Mouse (Mus musculus) layer of hippocampus, adult 8-10 months (tissue): ENCODE results near the gene Slc9a8. TPM values are rescaled to one million over a fixed set of nuclear protein-coding genes. Genes with fewer than 3 reads are reported as not detected.

Experiments
- DNase-seq, 2 experiments: peaks; one replicate each; pipeline ENCODE4 v3.0.0; 2022; ENCODE audit warnings: low spot score in 2 of 2
- total RNA-seq, 4 experiments: library from RNA; stranded (reverse); gene quantifications; 2 replicates each; pipeline ENCODE4 v1.2.4; 2022

Gene Slc9a8
- total RNA-seq, 4 experiments from 2014 or later: 31.5 to 39.0 (median 35.7) TPM

DNA sequence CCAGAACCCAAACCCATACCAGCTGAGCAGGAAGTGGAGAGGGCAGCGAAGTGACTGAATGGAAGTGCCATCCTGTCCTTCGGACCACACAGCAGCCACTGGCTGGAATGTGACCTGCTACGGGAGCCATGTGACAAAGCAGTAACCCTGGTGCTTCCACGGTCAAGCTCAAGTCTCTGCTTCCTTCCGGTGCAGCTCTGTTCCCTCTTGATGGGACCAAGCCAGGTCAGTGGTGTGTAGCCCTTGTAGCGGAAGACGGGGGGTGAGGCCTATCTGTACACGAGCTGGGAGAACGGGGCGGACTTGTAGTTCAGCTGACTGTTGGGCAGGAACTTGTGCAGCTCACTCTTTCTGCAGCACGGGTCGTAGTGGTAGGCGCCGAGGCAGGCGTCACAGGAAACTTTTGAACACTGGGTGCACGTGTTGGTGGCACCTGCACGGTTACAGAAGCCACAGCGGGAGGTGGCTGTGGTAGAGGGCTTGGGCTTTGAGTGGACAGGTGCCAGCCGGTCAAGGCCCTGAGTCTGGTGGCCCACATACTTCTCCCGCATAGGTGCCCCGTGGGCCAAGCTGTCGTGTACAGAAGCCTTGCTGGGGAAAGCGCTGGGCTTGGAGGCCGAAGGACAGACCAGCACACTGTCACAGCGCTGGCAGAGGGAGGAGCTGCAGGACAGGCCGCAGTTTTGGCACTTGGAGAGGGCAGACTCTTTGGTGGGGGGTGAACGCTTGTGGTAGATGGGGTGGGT lies 61.7 kb downstream of the Slc9a8 start:
- no peak for DNase-seq

DNA sequence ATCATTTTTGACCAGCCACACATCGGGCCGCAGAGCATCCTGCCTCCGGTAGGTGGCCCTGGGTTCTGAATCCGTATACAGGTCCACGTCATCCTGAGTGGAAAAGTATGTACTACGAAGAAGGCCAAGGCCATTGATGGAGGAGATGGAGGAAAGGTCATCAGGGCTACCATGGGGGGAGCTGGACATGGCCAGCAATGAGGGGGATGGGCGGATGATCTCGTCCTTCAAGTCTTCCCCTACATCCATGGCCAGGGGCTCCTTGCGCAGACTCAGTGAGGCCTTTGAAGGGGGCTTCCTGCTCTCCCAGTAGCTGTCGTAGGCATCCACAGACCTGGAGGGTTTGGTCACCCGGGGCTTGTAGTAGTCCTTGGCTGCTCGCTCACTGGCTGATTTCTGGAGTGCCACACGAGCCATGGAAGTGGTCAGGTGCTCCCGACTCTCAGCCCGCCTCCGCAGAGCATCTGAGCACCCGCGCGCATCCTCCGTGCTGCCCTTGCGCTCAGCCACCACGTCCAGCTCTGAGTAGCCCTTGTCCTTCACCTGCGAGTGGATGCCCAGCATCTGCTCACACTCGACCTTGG lies 62.4 kb downstream of the Slc9a8 start:
- DNase-seq: no peak

DNA sequence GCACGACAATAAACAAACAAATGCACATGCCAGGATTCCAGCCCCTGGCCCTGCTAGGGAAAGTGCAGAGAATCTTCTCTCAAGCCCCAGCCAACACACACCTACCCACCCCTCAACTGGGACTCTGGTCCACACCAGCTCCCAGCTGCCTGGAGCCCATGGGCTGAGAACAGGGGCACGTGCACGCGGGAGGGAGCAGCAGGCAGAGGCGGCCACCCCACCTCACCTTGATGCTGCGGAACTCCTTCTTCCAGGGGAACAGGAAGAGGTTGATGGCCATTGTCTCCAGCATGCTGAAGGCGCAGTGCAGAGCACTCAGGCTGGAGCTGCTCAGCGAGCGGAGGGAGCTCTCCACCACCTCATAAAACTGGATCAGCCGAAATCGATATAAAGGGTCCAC lies 63.4 kb downstream of the Slc9a8 start:
- DNase-seq: no peak

DNA sequence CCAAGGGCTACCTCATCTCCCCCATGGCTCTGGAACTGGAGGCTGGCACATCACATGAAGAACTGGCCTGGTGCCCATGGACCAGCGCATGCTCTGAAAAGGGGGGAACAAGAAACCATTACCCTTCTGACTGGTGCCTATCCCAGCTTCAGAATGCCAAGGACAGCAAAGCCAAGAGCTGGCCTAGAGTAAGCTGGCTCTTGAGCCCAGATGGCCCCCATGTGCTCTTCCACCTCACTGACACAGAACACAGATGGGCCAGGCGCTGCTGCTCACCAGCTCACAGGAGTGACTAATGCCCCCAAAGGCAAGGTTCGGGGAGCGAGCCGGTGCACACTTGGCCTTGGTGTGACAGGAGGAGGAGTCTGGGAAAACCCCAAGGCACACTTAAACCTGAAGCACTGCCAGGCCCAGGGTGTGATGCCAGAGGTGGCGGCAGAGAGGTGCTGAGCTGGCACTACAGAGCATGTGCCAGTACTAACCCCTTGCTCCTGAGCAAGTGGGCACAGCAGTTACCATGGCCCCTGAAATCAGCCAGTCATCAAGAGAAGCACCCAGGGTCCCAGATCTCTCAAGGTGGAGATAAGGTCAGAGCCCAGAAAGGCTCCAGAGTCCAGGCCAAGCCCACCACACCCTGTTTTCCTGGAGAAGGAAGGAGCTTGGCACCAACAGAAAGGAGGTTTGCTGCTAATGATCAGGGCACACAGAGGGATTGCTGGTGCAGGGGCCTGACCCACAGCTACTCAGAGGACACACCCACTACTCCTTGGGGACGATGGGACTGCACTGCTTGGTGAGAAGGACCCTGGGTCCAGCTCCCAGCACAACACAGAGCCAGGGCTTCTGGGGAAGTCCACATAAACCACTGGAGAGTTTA lies 64.2 kb downstream of the Slc9a8 start:
- DNase-seq: no peak

DNA sequence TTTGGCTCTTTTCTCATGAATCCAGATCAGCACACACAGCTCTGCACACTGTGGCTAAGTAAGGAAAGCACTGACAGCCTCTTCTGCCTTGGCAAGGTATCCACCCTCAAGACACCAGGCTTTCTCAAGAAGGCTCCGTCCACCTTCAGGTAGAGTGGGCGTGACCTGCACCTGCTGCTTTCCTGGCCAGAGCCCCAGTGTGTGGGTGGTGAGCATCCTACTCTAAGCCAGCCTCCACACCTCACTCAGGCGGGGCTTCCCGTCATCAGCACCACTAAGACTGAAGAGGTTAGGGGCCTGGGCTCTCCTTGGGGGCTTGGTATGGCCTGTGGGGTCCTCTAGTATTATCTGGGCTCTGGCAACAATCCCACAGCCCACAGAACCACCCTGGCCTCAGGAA lies 65.1 kb downstream of the Slc9a8 start:
- DNase-seq: no peak

DNA sequence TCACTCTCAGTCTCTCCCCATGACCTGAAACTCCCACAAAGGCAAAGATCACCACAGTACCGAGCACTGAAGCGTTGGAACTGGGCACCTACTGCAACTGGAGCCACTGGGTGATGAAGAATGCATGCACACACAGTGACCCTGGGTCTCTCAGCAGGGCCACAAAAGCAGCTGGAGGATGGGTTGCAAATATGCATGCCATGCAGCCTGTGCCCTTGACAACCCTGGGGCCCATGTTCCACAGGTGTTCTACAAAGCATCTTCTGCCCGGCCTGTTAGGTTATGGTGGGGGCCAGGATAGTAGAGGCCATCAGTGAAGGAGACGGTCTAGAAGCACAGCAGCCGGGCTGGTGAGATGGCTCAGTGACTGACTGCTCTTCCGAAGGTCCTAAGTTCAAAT lies 66.0 kb downstream of the Slc9a8 start:
- no peak for DNase-seq

DNA sequence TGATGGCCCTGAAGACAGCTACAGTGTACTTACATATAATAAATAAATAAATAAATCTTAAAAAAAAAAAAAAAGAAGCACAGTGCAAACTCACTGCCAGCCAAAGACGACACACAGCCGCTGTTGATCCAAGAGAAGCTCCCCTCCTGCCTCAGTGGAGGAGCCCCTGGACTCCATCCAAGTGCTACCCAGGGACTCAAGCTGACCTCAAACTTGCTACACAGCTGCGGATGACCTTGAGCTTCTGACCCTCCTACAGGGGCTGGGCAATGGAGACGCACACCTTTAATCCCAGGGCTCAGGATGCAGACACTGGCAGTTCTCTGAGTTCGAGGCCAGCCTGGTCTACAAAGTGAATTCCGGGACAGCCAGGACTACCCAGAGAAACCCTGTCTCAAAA lies 66.5 kb downstream of the Slc9a8 start:
- DNase-seq: no peak

DNA sequence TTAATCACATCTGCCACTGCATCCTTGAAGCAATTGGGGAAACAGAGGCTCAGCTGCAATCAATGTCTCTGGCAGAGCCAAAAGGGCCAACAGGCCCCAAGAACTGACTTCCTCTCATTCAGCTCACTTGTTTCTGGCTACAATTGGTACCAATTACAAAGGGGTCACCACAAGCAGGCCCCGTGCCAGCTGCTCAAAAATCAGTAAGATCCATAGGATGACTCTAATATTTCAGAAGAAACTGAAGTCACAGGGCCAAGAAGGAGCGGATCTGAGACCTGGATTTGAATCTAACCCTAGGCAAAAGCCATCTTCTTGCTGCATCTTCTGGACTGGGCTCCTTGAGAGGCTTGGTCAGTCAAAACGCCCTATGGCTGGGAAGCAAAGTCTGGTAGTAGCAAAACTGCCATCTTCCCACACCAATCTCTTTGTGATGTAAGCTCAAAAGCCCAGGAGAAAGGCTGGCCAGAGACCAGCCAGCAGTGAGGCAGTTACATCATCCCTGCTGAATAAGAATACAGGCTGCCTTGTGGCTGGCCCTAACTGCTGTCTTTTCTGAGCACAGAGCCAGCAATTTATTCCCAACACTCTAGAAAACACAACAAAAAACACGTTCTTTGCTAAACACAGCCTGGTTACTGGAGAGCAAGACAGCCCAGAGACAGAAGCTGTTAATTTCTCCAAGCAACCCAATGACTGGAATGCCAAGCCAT lies 69.5 kb downstream of the Slc9a8 start:
- peak; percentile 78 to 86 for DNase-seq

DNA sequence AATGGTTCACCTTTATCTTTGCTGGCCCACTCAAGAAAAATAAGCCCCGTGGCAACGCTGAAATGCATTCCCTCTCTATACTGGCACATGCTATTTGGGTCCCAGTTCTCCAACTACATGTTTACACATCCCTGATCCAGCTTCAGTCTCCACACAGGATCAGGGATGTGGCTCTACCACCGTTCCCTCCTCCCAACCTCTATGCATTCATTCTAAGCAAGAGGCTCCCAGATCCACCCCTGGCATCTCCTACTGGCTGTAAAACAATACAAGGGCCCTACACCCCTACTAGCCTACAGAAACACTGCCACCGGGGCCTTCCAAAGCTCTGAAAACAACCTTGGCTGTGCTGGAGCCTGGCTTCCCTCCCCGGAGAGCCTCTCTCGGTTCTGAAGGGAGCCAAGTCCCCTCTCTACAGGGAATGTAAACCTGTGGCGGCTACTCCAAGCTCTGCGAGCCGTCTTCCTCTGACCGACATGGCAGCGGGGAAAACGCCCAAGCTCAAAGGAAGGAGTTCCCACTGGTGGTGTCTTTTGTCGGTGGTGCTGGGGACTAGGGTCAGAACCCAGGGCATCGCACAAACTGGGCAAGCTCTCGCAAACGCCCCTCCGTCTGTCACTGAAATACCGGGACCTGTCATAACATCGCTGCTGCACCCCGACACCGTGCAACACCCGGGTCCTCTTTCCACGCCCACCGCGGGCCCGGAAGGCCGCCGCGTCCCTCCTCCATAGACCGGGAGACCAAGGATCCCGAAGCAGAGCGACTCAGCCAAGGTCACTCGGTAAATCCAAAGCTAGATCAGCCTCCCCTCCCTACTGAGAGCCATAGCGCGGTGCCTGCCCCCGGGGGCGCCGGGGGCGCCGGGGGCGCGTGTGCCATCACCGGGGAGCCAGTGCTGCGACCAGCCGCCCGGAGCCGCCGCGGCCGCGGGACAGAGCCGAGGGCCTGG lies 70.5 kb downstream of the Slc9a8 start, which contains the start of gene Rnf114:
Gene Rnf114 (plus strand): TSS at position 889 of the 952 bp plus-strand sequence.
- no peak for DNase-seq

DNA sequence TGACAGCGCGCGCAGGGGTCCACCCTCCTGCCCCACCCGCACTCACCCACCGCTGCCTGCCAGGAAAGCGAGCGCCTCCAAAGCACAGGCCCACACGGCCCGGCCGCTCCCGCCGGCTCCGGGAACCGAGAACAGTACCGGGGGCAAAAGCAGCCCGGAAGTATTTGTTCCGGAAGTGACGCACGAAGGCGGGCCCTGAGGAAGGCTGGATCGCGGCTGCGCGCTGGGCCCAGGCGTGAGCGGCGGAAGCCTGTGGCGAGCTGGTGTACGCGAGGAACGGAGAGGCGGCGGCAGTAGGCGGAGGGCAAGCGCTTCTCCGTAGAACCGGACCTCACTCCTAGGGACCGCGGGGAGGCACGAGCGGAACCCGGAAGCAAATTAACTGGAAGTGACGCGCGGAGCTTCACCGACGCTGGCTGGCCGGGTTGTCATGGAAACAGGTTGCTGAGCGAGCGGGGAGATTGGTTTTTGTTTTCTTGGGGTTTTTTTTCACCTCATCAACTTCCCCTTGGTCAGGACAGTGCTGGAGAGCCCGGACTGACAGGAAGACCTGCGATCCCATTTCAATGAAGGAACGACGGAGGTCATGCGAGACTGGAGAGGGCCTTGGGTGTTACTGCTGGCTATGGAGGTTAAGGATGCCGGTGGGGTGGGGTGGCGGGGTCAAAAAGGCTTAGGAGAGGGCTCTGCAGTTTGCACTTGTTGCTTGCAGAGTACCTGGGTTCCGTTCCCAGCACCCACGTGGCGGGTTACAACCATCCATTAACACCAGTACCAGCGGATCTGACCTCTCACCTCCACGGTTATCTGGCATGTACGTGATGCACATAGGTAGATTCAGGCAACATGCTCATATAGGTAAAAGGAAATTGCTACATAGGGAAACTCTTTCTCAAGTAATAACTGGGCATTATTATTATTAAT lies 71.5 kb downstream of the Slc9a8 start, which contains the start of gene Spata2:
Gene Spata2 (minus strand): TSS at position 175 of the 924 bp plus-strand sequence.
- peak; percentile 90 to 94 for DNase-seq

DNA sequence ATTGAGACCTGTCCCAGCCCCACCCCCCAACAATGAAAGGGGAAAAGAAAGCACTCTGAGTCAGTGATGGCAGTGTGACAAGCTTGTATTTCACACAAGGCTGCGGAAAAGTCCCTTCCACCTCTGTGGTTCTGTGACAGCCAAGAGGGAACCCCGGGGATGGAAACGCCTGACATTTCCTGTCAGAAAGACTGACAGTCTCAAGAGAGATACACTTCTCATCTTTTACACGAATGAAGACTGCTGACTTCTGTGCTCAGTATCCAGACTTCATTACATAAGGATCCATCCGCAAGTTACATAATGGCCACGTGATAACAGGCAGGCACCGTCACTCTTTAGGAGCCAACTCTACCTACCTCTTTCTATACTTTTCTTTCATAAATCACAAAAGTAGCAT lies 74.9 kb downstream of the Slc9a8 start:
- no peak for DNase-seq

DNA sequence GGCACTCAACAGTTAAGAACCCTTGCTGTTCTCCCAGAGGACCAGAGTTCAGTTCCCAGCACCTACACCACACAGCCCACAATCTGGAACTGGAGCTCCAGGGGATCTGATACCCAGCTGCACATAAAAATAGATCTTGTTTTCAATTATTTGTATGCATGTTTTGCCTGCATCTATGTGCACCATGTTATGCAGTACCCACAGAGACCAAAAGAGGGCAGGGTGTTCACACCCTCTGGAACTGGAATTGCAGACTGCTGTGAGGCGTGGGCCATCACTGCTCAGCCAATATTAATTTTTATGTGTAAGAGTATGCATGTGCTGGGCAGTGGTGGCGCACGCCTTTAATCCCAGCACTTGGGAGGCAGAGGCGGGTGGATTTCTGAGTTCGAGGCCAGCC lies 75.8 kb downstream of the Slc9a8 start:
- DNase-seq: no peak

DNA sequence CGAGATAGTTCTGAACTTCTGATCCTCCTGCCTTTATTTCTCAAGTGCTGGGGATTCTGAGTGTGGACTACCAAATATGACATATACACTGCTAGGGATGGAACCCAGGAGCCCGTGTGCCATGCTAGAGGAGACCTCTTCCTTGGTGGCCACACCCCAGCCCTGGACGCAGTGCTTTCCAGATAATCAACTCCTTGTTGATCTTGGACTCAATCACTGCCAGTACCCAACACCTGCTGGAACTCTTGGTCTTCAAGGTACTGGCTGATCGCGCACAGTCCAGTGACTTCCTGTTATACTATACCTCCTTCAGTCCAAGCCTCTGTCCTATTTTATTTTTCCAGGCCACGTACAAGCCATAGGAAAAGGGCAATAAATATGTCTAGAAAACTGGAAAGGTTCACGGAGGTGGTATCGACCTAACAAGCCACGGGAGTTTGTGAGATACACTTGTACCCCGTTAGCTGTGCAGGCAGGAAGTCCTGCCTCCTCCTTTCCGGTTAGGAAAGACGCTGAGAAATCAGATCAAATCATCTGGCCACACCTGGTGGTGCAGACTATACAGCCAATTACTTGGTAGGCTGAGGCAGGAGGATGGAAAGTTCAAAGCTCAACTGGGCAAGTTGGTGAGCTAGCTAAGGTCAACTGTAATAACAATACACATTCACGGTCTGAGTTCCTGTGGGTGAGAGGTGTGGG lies 81.2 kb downstream of the Slc9a8 start:
- DNase-seq: no peak

DNA sequence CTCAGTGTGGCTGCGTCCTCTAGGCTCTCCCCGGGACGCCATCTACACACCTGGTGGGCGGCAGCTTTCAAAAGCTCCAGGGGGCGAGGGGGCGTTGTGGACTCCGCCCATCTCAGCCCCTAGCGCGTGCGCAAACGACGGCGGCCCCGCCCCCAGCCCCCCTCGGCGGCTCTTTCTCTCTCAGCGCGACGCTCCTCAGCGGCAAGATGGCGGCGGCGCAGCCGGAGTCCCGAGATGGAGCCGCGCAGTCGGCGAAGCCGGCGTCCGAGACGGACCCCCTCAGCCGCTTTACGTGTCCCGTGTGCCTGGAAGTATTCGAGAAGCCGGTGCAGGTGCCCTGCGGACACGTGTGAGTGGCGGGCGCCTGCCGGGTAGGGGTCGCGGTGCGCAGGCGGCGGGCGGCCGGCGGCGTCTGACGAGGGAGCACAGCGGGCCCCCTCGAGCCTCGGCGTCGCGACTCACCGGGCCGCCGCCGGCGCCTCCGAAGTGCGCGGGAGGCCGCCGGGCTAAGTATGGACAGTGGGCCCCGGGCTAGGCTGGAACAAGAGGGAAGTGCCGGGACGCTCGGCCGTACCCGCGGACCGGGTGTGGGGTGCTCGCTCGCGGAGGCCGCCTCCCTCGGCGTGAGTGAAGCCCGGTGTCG lies 81.9 kb downstream of the Slc9a8 start:
- DNase-seq: peak; percentile 76 to 79

DNA sequence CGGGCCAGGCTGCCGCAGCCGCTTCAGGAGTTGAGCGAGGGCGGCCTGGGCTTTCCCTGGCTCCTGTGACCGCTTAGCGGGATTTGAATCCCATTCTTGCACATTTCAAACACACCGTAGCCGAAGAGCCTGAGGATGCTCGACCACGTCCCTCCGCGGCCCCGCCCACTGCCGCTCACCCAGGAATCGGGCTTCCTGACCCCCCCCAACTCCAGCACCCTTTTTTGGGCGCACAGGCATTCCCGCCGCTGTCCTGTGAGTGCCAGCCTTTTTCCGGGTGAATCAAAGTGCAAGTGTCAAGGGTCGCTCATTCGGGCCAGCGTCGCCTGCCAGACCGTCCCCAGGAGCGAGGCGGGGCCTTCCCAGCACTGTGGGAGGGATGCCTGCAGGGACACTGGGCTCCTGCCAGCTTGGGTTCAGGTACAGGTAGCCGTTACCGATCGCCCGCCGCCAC lies 82.4 kb downstream of the Slc9a8 start:
- no peak for DNase-seq

DNA sequence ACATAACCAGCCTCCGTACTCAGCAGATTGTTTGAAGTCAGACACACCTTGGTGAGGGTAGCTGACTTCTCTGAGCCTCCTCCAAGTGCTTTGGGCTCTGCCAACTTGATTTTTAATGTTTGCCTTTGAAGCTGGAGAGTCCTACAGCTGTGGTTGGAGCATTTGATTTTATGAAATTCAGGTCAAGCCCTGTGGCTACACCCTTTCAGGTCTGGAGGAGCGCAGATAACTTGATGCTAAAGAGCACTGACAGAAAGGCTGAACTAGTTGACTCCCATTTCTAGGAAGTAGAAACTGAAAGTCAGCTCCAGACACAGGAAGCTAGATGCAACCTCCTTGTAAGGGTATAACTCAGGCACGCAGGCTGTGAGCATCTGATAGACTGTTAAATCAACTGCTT lies 83.6 kb downstream of the Slc9a8 start:
- DNase-seq: no peak

DNA sequence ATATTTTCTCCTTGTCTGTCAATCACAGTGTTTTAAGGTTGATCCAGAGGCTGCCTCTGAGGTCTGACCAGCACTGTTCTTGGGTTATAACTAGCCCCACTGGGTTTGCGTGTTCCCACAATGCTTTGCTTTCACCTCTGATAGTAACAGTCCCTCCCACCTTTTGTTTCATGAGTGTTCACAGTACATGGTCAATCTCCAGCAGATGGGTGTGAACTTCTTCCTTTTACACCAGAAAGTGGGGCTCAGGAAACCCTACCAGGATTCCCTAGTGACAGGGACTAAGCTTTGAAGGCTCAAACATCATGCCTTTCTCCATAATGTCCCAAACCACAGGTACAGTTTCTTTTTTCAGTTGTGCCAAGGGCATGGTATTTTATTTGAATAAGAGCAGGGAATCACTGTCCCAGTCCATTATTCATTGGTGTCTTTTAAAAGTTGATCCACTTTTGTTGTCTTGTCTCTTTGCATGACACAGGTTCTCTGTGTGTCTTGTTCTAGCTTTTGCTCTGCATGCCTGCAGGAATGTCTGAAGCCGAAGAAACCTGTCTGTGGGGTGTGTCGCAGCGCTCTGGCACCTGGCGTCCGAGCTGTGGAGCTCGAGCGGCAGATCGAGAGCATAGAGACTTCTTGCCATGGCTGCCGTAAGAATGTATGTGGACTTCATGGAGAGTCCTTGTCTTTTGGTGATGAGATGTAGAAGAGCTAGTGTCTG lies 85.2 kb downstream of the Slc9a8 start:
- DNase-seq: no peak
